Mouse (Mus musculus) WW6 (cell line): ENCODE measurements around the gene Ifna15.
"Not testable (repeated sequence)": the region's sequence is repeated elsewhere in the genome, so short reads cannot be mapped to it uniquely, and the experiment has no call there.

ENCODE experiments used
- DNase-seq: peaks from one replicate; pipeline ENCODE4 v3.0.0-alpha.2; 2013; ENCODE audit warnings: low read depth, low spot score

Gene Ifna15

DNA sequence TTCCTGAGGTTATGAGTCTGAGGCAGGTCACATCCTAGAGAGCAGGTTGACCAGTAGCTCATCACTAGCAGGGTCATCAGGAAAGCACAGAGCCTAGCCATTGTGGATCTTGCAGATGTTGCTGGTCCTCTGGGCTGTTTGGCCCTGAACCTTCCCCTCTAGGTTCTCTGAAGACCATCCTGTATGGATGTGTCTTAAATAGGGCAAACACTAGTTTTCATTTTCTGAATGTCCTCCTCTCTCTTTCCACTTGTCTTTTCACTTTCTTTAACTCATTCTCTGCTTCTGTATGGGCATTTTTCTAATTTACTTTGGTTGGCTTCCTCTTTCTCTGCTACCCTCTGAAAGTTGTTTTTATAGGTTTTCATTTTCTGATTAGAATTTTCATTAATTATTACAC, at the start of gene Ifna15:
Gene Ifna15, minus strand, starts transcription at position 101 of the 400 bp plus-strand sequence.
- DNase-seq, result not testable (repeated sequence)

DNA sequence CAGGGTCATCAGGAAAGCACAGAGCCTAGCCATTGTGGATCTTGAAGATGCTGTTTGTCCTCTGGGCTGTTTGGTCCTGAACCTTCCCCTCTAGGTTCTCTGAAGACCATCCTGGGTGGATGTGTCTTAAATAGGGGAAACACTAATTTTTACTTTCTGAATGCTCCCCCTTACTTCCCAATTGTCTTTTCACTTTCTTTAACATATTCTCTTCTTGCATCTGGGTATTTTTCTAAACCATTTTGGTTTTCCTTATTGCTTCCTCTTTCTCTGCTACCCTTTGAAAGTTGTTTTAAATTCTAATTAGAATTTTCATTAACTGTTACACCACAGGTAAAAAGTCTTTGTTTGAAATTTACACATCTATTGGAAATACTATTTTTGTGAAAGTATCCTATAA, 45.2 kb upstream of the Ifna15 start, which contains the start of gene Ifna12:
Gene Ifna12, minus strand, starts transcription at position 101 of the 400 bp plus-strand sequence.
- no peak for DNase-seq

DNA sequence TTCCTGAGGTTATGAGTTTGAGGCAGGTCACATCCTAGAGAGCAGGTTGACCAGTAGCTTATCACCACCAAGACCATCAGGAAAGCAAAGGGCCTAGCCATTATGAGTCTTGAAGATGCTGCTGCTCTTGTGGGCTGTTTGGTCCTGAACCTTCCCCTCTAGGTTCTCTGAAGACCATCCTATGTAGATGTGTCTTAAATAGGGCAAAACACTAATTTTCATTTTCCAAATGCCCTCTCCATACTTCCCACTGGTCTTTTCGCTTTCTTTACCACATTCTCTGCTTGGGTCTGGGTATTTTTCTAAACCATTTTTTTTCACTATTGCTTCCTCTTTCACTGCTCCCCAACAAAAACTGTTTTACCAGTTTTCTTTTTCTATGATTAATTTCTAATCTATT, 34.2 kb upstream of the Ifna15 start, which contains the start of gene Ifna9:
Gene Ifna9, minus strand, starts transcription at position 101 of the 400 bp plus-strand sequence.
- no peak for DNase-seq

DNA sequence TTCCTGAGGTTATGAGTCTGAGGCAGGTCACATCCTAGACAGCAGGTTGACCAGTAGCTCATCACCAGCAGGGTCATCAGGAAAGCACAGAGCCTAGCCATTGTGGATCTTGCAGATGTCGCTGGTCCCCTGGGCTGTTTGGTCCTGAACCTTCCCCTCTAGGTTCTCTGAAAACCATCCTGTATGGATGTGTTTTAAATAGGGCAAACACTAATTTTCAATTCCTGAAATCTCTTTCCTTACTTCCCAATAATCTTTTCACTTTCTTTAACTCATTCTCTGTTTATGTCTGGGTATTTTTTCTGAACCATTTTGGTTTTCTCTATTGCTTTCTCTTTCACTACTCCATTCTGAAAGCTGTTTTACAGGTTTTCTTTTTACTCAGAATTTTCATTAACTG, 13.7 kb upstream of the Ifna15 start, which contains the start of gene Ifna14:
Gene Ifna14, minus strand, starts transcription at position 101 of the 400 bp plus-strand sequence.
- no peak for DNase-seq

DNA sequence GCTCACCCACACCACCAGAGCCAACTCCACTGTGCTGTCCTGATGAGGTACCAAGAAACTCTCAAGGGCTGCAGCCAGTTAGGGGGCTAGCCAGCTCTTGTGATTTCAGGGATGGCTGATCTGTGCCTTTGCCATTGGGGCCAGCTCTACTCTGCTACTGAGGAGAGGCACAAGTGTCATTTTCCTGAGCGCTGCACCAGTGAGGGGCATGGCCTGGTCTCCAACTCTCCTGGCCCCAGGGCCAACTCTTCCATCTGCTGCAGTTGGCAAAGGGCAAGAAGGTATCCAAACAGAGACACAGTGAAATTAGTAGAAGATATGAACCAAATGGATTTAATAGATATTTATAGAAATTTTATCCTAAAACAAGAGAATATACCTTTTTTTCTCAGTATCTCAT, 3.7 kb upstream of the Ifna15 start:
- no peak for DNase-seq

DNA sequence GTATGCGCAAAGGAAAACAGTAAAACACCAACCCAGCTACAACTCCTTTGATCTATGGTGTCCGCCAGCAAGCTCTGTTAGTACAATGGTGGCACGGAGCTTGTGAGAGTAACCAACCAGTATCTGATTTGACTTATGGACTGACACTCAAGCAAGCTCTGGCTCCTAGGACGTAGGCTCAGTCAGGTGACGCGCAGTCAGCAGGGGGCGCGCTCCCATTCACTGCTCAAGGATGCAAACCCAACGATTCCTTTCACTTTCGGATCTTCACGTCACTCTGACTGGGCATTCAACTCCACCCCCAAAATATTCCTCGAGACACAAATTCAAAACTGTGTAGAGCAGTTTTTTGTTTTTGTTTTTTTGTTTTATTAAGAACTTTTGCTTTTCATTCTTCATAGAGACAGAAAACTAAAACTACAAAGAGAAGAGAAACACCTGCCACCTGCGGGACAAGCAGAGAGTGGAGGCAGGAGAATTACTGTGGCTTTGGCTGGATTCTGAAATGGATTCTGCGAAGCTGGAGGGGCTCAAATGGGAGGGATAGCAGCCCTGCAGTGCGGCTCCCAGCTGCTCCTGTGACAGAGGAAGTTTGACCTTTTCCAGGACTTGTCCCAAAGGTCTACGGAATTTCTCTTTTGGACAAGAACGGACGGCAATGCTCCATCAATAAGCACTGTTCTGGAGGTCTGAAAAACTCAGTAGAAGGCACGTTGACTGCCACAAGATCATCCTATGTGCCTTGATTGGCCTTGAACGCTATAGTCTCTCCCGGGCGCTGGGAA, 7.7 kb downstream of the Ifna15 start:
- peak; percentile 61 for DNase-seq

DNA sequence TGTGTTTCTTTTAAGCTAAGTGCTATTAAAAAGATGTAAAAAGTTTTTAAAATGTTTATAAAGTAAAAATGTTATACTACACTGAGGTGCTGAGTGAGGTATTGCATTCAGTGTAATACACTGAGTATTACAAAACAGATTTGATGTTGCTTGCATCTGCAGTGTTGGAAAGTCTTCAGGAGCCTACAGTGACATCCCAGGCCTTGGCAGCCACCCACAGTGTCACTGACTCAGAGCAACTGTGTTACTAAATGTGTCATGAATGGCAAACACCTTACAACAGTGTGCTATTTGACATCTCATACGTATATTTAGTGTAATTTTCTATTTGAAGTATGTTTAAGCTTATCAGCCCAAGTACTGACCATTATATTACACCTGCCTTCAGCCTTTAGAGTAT, 10.1 kb downstream of the Ifna15 start:
- no peak for DNase-seq

DNA sequence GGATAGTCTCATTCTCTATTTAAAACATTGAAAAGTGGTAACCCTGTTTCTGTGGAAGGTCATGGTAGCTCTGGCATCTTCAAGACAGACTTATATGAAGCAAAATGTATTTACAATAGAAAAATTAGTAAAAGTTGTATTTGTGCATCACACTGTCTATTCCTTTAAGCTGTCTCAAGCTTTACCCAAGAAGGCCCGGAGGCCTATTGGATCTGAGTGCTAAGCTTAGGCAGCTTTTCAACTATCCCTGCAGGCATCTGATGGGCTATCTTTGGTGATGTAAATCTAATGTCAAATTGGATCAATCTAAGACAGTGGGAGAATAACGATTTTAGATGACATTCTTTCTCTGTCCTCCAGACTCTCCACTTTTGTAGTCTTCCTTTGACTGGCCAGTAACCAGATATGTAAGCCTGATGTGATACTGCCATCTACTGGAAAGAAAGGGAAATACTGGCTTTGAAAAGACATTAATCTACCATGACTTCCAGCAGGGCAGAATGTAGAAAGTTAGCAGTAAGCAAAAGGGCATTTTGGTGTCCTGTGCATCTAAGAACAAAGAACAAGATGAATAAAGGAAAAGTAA, 14.3 kb downstream of the Ifna15 start:
- DNase-seq, result peak; percentile 28

DNA sequence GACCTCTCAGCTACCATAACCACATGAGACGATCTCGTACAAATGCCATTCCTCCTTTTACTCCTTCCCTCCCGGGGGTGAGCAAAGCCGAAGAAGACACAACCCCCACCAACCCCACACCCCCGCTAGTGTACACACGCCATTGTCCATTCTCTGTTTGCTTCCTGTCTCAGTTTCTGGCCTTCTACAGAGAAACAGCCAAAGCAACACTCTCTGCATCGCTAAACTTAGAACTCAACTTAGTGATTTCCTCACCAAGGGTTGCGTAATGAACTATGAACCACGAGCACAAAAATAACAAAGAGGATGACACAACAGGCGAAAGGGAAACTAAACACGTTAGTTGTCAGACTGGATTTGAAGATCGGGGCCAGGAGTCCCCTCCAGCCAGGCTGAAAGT, 20.7 kb downstream of the Ifna15 start:
- no peak for DNase-seq

DNA sequence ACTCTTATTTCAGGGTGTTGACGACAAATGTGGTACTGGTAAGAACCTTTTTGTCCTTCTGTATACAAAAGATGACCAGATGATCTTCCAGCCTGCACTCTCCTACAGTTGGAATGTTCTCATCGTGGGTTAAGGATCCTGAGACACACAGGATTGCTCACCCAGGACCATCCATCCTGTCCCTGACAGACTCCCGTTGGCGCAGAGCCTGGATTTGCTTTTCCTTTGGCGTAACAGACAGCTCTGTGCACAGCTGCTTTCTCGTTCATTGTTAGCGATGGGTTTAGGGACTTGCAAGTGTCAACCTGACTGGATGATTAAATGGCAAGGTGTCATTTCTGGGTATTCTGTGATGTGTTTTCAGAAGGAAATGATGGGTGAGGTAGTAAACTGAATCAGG, 21.4 kb downstream of the Ifna15 start:
- DNase-seq, result no peak

DNA sequence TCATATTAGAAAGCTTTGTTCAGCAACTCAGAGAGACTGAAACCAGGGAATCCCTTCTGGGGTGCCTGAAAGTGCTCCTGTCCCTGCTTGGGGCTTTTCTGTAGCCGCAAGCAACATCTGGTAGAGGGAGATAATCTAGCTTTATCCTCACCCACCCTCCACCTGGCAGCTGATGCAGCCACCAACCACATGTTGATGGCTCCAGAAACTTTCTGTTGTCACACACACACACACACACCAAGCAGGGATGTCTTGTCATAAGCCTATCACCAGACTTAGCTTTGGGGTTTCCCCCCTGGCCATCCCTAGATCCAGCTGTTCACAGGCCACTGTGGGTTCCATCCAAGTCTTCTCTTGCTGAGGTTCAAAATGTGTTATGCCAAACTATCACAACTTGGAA, 22.3 kb downstream of the Ifna15 start:
- DNase-seq, result no peak

DNA sequence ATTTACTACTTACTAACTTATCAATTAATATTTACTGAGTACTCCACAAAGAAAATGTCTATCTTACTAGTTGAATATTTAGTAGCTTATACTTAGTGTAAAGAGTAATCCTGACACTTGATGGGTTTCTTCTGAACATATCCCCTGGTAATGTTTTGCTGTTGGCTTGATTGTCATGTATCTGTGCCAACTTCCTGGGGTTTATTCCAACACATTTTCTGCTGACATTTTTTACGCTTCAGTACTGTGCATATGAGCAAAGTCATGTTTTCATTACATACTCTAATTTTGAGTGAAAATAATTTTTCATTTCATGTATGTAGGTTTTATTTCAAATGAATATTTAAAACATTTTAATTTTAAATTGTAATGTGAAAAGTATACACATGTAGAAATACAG, 23.1 kb downstream of the Ifna15 start:
- DNase-seq, result no peak

DNA sequence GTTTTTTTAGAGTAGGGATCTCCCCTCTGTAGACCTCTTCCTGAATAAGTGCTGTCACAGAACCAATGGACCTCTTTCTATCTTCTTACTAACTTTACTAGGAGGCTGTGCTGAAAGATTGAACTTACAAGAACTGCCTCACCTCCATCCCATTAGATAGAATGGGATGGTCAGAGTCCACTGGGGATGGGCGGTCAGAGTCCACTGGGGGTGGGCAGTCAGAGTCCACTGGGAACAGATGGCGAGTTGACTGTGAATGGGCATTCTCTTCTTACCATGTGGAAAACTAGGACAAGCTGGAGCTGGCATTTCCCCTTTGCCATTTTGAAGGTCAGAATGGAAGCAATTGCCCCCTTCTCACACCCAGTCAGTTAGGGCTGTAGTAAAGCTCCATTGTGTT, 24.5 kb downstream of the Ifna15 start:
- DNase-seq, result no peak

DNA sequence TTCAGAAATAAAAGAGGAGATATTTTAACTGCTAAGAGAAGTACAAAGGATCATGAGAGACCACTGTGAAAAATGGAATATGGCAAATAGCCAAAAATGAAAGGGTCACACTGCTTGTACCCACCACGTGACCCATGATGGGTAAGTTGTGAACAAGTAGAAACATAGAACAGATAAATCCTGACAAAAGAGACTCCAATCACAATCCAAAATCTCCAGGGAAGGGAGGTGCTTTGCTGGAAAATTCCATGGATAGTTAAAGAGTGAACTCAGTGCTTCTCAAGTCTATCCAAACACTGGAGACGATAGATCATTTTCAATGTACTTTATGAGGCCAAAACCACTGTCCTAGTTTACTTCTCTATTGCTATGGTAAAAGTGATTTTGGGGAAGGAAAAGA, 27.2 kb downstream of the Ifna15 start:
- no peak for DNase-seq

DNA sequence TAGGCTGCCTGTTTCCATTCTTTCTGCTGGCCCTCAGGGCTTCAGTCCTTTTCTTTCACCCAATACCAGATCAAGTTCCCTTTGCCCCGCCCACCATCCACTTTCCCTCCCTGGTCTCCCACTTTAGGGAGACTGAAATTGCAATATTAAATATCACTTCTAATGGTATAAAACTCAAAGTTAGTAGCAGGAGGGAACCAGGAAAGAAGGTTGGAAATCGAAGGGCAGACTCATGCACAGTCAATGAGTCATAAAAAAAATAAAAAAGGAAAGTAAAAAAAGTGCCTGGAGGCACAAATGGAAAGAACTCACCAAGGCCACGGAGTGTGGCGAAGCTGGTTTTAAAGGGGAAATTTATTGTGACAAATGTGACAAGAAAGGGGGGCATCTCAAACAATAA, 27.8 kb downstream of the Ifna15 start:
- no peak for DNase-seq

DNA sequence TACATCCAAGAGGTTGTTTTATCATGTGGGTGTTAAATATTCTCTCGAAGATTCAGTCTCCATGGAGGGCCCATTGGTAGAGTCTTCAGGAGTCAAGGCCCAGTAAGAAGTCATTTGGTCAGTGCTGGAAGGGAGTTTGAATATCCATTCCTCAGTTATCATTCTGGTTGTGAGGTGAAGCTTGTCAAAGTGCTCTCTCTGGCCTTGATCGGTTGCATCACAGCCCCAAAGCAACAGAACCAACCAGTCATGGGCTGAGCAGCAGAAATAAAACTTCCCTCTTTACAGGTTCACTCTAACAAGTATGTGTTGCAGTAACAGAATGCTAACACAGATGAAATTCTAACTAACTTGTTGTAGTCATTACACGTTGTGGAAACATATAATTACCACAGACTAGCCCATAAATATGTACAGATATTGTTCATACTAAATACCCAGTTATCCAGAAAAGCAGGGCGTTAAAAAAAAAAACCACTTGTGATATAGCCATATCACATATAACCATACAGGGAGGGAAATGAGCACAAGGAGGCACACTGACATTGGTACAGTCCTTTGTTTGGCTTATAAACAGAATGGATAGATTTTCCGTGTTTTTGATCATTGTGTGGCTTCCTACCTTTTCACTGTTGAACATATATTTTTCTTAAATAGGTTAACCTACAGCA, 31.5 kb downstream of the Ifna15 start:
- DNase-seq, result no peak

DNA sequence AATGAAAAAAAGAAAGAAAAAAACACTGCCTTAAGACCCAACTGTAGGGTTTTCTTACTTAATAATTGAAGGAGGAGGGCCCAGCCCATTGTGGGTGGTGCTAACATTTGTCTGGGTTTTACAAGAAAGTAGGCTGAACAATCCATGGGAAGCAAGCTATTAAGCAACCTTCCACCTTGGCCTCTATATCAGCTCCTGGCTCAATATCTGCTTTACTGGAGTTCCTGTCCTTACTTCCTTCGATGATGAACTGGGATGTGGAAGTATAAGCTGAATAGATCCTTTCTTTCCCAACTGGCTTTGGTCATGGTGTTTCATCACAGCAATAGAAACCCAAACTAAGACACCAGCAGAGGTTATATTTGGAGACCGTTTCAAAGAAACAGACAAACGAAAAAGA, 32.7 kb downstream of the Ifna15 start:
- DNase-seq, result no peak

DNA sequence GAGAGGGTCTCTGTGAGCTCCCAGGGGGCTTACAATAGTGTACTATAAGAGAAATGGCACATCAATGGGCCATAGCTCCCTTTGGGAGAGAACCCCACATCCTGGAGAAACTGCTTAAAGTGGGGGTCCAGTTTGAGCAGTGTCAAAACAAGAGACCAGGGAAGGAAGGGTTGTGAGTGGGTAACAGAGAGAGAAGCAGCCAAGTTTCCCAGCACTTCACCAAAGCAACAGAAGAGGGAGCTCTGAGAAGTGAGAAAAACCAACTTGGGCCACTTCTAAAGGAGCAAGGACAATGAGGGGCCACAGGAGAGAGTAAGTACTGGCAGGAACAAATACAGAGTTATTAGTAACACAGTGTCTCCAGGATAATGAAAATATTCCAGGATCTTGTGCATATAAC, 34.8 kb downstream of the Ifna15 start:
- no peak for DNase-seq

DNA sequence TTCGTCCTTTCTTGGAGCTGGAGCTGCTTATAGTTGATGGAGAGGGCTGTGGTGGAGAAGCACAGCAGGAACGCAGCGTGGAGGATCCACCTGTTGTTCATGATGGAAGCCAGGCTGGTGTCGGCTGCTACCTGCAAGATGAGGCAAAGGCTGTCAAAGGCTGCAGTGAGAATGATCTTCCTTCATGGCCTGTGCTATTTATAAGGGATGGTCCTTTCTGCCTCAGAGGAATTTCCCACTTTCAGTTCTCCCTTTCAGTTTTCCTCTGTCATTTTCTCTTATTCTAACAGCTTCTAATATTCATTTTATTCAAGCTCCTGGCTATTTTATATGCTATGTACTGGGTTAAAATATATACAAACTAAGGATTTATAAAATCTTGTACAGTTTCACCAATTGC, 35.4 kb downstream of the Ifna15 start, which contains the start of gene Ifnb1:
Gene Ifnb1, minus strand, starts transcription at position 101 of the 400 bp plus-strand sequence.
- DNase-seq, result no peak

DNA sequence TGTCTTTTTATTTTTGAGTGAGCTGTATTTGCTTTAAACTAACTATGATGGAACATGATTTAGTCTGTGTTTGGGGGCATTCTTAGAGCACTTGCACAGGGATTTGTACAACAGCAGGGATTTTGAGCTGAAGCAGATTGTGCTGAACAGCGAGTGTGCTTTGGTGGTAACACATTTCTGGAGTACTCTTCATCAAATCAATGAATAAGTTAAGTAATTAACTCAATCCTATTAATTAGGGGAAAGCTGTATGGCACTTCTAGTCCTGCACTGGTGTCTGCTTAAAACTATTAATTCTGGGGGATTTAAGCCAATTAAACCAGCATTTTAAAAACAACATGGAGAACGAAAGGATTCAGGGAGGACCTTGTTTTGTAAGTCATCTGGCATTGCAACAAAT, 40.1 kb downstream of the Ifna15 start:
- no peak for DNase-seq

DNA sequence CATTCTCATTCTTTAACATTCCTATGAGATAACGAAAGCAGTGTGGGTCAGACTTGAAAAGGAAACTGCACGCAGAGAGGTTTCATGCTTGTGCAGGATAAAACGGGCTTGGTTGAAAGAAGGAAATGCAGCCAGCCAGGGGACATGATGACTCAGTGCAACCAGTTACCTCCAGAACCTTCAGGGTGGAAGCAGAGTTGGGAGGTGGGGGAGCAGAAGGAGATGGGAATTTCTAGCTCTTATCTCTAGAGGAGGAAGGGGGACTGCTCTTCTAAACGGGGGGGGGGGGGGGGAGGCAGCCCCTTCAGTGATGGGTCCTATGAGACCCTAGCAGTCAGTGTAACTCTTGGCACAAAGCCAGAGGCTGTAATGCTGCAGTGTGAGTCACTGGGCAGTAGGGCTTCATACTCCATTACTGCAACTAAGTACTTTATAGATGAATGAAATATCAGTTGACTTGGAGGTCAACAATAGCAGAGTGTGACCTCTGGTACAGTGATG, 42.3 kb downstream of the Ifna15 start:
- no peak for DNase-seq

DNA sequence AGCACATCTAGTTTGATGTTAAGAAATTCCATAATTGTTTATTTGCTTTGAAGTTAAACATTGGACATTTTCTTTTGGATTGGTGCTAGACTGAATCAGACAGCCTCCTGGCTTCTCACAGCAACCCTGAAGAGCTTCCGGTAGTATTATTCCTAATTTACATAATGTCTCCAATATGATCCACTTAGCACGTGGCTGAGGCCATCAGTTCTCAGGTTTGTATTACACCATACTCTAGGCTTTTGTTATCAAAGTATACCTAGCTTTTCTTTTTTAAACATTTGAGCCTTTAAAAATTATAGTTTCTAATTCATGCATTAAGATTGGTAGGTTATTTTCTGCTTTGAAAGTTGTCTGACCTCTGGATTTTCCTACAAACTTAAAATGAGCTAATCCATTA, 42.8 kb downstream of the Ifna15 start:
- no peak for DNase-seq
